Mouse (Mus musculus) limb, embryonic 14.5 days (tissue): ENCODE results near the gene Pcx. TPM values are rescaled to one million over a fixed set of nuclear protein-coding genes. Genes with fewer than 3 reads are reported as not detected.

Experiments
- ATAC-seq: fragments of 200-750 bp; cut with Nextera tagmentation; 2 replicates; pipeline ENCODE4 v1.8.0; 2017; ENCODE audit warnings: low read depth, moderate number of reproducible peaks, moderate TSS enrichment; ENCODE audit not compliant: low FRiP score
- DNase-seq: peaks from one replicate; pipeline ENCODE4 v3.0.0-alpha.2; 2015; ENCODE audit warnings: low spot score
- H3K27ac ChIP-seq: fragments of 300-500 bp; sonication (generic); replicated peaks from 2 replicates; pipeline ENCODE4 v1.5.1; 2014; ENCODE audit warnings: low read depth, mild to moderate bottlenecking, low read length, moderate library complexity, mixed read lengths
- H3K27me3 ChIP-seq: fragments of 300-500 bp; sonication (generic); 2 replicates; pipeline ENCODE4 v1.6.1; 2014; ENCODE audit warnings: low read length, mixed read lengths; ENCODE audit not compliant: control insufficient read depth, insufficient read depth
- H3K36me3 ChIP-seq: fragments of 300-500 bp; sonication (generic); 2 replicates; pipeline ENCODE4 v1.6.1; 2014; ENCODE audit warnings: mild to moderate bottlenecking, low read length, moderate library complexity, mixed read lengths; ENCODE audit not compliant: control insufficient read depth, insufficient read depth
- H3K4me1 ChIP-seq: fragments of 300-500 bp; sonication (generic); 2 replicates; pipeline ENCODE4 v1.6.1; 2014; ENCODE audit warnings: antibody characterized with exemption, low read length, mixed read lengths; ENCODE audit not compliant: control insufficient read depth, insufficient read depth
- H3K4me2 ChIP-seq: fragments of 300-500 bp; sonication (generic); replicated peaks from 2 replicates; pipeline ENCODE4 v1.6.1; 2014; ENCODE audit warnings: low read depth, mild to moderate bottlenecking, low read length, moderate library complexity; ENCODE audit not compliant: severe bottlenecking
- H3K4me3 ChIP-seq: fragments of 300-500 bp; sonication (generic); replicated peaks from 2 replicates; pipeline ENCODE4 v1.5.1; 2014; ENCODE audit warnings: low read length
- H3K9ac ChIP-seq: fragments of 300-500 bp; sonication (generic); 2 replicates; pipeline ENCODE4 v1.6.1; 2014; ENCODE audit warnings: mild to moderate bottlenecking, low read depth, low read length, moderate library complexity; ENCODE audit not compliant: severe bottlenecking
- H3K9me3 ChIP-seq: fragments of 300-500 bp; sonication (generic); 2 replicates; pipeline ENCODE4 v1.6.1; 2016; ENCODE audit warnings: low read length; ENCODE audit not compliant: control insufficient read depth
- POLR2A ChIP-seq: fragments of 200-500 bp; IDR thresholded peaks from 2 replicates; pipeline ENCODE4 v1.8.0; 2012; ENCODE audit warnings: inconsistent platforms, mild to moderate bottlenecking, moderate library complexity, borderline replicate concordance; ENCODE audit not compliant: insufficient read depth, insufficient read length; ENCODE audit errors: extremely low read depth
- WGBS: fragments of 180-500 bp; shearing (Covaris S2); extraction: QIAGEN DNeasy Blood & Tissue Kit; methylation state at CpG from one replicate; pipeline ENCODE4 v1.1.7; 2014; 5-methylcytosine and 5-hydroxymethylcytosine counted together
- microRNA-seq: library from miRNA; unstranded; fragments of <30 nt; microRNA quantifications from one replicate; pipeline ENCODE4, GENCODE M21; 2016
- polyA plus RNA-seq, 2 experiments: library from polyadenylated mRNA; depleted of rRNA in 1 of 2; stranded (reverse) in 1 of 2; unstranded in 1 of 2; fragments of >200 nt; fragmentation: Nextera tagmentation in 1 of 2; extraction: Ambion mirVana in 1 of 2; gene quantifications; 2 replicates each; pipeline versions ENCODE4 v1.2.1 to v1.2.3; 2012 to 2014

Pcx gene
- polyA plus RNA-seq, 2 experiments: 11.8 to 14.8 TPM

GRCm38 (mm10) chr19:4658156-4658555, 147.9 kb downstream of the Pcx start:
- Histone ChIP-seq H3K4me2 (no peak overlapping the region), H3K27ac (no peak overlapping the region), H3K9me3 (no peaks in the 10 kb centered on the region), H3K4me1 (no peaks in the 10 kb centered on the region), H3K36me3 (no peaks in the 10 kb centered on the region), H3K27me3 (no peaks in the 10 kb centered on the region), H3K9ac (no peak overlapping the region), H3K4me3 (no peak overlapping the region)
- 89% methylated on average over 5 of the region's 5 CpGs for WGBS
- DNase-seq: no peak
- TF ChIP-seq POLR2A: no peak
- ATAC-seq: no peak

GRCm38 (mm10) chr19:4666815-4667214, 156.5 kb downstream of the Pcx start:
- no peak for TF ChIP-seq POLR2A
- Histone ChIP-seq H3K4me2 (no peak overlapping the region), H3K27ac (no peak overlapping the region), H3K4me1 (no peaks in the 10 kb centered on the region), H3K36me3 (no peaks in the 10 kb centered on the region), H3K9me3 (no peaks in the 10 kb centered on the region), H3K4me3 (no peak overlapping the region), H3K27me3 (no peaks in the 10 kb centered on the region), H3K9ac (no peak overlapping the region)
- DNase-seq: no peak
- ATAC-seq: no peak

GRCm38 (mm10) chr19:4670776-4671175, 160.5 kb downstream of the Pcx start:
- TF ChIP-seq POLR2A: no peak
- DNase-seq (no peak), ATAC-seq (no peak)
- no peak overlapping the region for H3K27ac ChIP-seq
- no peak overlapping the region for H3K9ac ChIP-seq
- no peaks in the 10 kb centered on the region for H3K36me3 ChIP-seq
- H3K9me3 ChIP-seq: no peaks in the 10 kb centered on the region
- 62% methylated on average over 4 of the region's 4 CpGs for WGBS
- no peak overlapping the region for H3K4me2 ChIP-seq
- no peak overlapping the region for H3K4me3 ChIP-seq
- no peaks in the 10 kb centered on the region for H3K4me1 ChIP-seq
- no peaks in the 10 kb centered on the region for H3K27me3 ChIP-seq

Small RNA genes within 50 kb of the gene (microRNA-seq; reads per million reads assigned to microRNA genes)
- not detected for gene Mir6986

Other genes starting within 250 kb of the Pcx start
- gene Ssh3, start 241.3 kb upstream of the Pcx start, polyA plus RNA-seq (2012; rRNA removed): 57.5 and 65.5 TPM in 2 replicates
- 21.2 and 22.3 TPM in 2 replicates for gene Ssh3, start 241.3 kb upstream of the Pcx start, polyA plus RNA-seq (2014; fragmentation: Nextera tagmentation; extraction: Ambion mirVana)
- gene Ankrd13d, start 227.3 kb upstream of the Pcx start, polyA plus RNA-seq (2012; rRNA removed): 25.2 and 33.2 TPM in 2 replicates
- 10.2 and 11.5 TPM in 2 replicates for gene Ankrd13d, start 227.3 kb upstream of the Pcx start, polyA plus RNA-seq (2014; fragmentation: Nextera tagmentation; extraction: Ambion mirVana)
- gene Grk2, start 204.2 kb upstream of the Pcx start, polyA plus RNA-seq (2012; rRNA removed): 83.6 and 92.1 TPM in 2 replicates
- 22.3 and 22.9 TPM in 2 replicates for gene Grk2, start 204.2 kb upstream of the Pcx start, polyA plus RNA-seq (2014; fragmentation: Nextera tagmentation; extraction: Ambion mirVana)
- gene Kdm2a, start 112.2 kb upstream of the Pcx start, polyA plus RNA-seq (2012; rRNA removed): 99.7 and 126 TPM in 2 replicates
- 54.4 and 59.8 TPM in 2 replicates for gene Kdm2a, start 112.2 kb upstream of the Pcx start, polyA plus RNA-seq (2014; fragmentation: Nextera tagmentation; extraction: Ambion mirVana)
- 33.8 and 36.6 TPM in 2 replicates for gene Rhod, start 71.0 kb upstream of the Pcx start, polyA plus RNA-seq (2012; rRNA removed)
- 44.2 and 51.0 TPM in 2 replicates for gene Rhod, start 71.0 kb upstream of the Pcx start, polyA plus RNA-seq (2014; fragmentation: Nextera tagmentation; extraction: Ambion mirVana)
- gene Syt12, start 33.0 kb upstream of the Pcx start, polyA plus RNA-seq (2012; rRNA removed): 0.41 and 0.50 TPM in 2 replicates
- 0.21 and 0.39 TPM in 2 replicates for gene Syt12, start 33.0 kb upstream of the Pcx start, polyA plus RNA-seq (2014; fragmentation: Nextera tagmentation; extraction: Ambion mirVana)
- gene 2010003K11Rik, start 11.9 kb upstream of the Pcx start, polyA plus RNA-seq (2012; rRNA removed): not detected in 2 replicates
- not detected in 2 replicates for gene 2010003K11Rik, start 11.9 kb upstream of the Pcx start, polyA plus RNA-seq (2014; fragmentation: Nextera tagmentation; extraction: Ambion mirVana)
- 49.0 and 75.9 TPM in 2 replicates for gene Lrfn4, start 105.2 kb downstream of the Pcx start, polyA plus RNA-seq (2012; rRNA removed)
- gene Lrfn4, start 105.2 kb downstream of the Pcx start, polyA plus RNA-seq (2014; fragmentation: Nextera tagmentation; extraction: Ambion mirVana): 9.5 and 12.8 TPM in 2 replicates
- 90.2 and 145 TPM in 2 replicates for gene Rce1, start 115.2 kb downstream of the Pcx start, polyA plus RNA-seq (2012; rRNA removed)
- 61.5 and 66.1 TPM in 2 replicates for gene Rce1, start 115.2 kb downstream of the Pcx start, polyA plus RNA-seq (2014; fragmentation: Nextera tagmentation; extraction: Ambion mirVana)
- gene Gm960, start 188.2 kb downstream of the Pcx start, polyA plus RNA-seq (2012; rRNA removed): 1.4 and 1.9 TPM in 2 replicates
- 3.1 and 3.7 TPM in 2 replicates for gene Gm960, start 188.2 kb downstream of the Pcx start, polyA plus RNA-seq (2014; fragmentation: Nextera tagmentation; extraction: Ambion mirVana)
- gene Sptbn2, start 200.7 kb downstream of the Pcx start, polyA plus RNA-seq (2012; rRNA removed): 1.9 and 2.5 TPM in 2 replicates
- gene Sptbn2, start 200.7 kb downstream of the Pcx start, polyA plus RNA-seq (2014; fragmentation: Nextera tagmentation; extraction: Ambion mirVana): 4.2 TPM in 2 replicates
- 36.9 and 38.1 TPM in 2 replicates for gene Rbm4b, start 246.0 kb downstream of the Pcx start, polyA plus RNA-seq (2012; rRNA removed)
- gene Rbm4b, start 246.0 kb downstream of the Pcx start, polyA plus RNA-seq (2014; fragmentation: Nextera tagmentation; extraction: Ambion mirVana): 63.2 and 71.8 TPM in 2 replicates